Mouse (Mus musculus): ENCODE data around the gene Shisa5.

DNA sequence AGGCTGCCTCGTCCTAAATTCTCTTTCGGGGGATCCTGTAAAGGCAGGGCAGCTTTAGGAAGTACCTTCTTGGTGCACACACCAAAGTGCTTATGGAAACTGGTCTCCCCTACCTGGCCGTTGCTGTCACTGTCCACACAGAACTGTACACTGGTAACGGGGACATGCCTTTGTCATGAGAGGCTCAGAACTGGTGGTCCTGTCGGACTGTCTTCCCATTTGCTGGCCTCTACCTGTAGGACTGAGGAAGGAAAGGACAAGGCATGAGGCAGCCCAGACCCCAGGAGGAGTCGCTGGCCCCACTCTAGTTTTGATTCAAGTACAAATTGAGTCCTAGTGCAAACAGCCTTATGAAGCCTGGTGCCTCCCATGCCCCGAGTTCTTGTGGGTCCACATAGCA, 7.4 kb upstream of the Shisa5 start:
- TF ChIP-seq POLR2A (IDR thresholded peaks at IDR 0.05; ENCODE audit: control insufficient read depth, low read depth, low read length) (no peak), CTCF (IDR thresholded peaks at IDR 0.05; ENCODE audit: control insufficient read depth, insufficient read depth, insufficient replicate concordance, low read depth, low read length) (no peak)

Data from testis, adult 2 months (tissue).